Mouse (Mus musculus) cerebellum, adult 2 months (tissue): ENCODE results near the gene Gps1. TPM values are rescaled to one million over a fixed set of nuclear protein-coding genes. Genes with fewer than 3 reads are reported as not detected.
"Not testable (repeated sequence)": the region's sequence is repeated elsewhere in the genome, so short reads cannot be mapped to it uniquely, and the experiment has no call there.

ENCODE experiments used
- DNase-seq, 2 experiments: peaks; one replicate each; pipeline ENCODE4 v3.0.0; 2021
- H3K27ac ChIP-seq: fragments of 200-500 bp; 2 replicates; pipeline ENCODE4 v1.5.1; 2012; ENCODE audit warnings: low read length, control low read depth, inconsistent platforms; ENCODE audit not compliant: insufficient read depth
- H3K27me3 ChIP-seq: fragments of 200-500 bp; 2 replicates; pipeline ENCODE4 v1.6.1; 2012; ENCODE audit warnings: inconsistent platforms, mild to moderate bottlenecking, low read length, moderate library complexity; ENCODE audit not compliant: control insufficient read depth, insufficient read depth
- H3K4me1 ChIP-seq: fragments of 200-500 bp; 2 replicates; pipeline ENCODE4 v1.6.1; 2011; ENCODE audit warnings: low read length; ENCODE audit not compliant: control insufficient read depth, insufficient read depth
- H3K4me3 ChIP-seq: fragments of 200-500 bp; replicated peaks from 2 replicates; pipeline ENCODE3; 2011; ENCODE audit warnings: mild to moderate bottlenecking, low read depth, low read length, control low read depth; ENCODE audit not compliant: insufficient read depth
- CTCF ChIP-seq: fragments of 200-500 bp; IDR thresholded peaks from 2 replicates; pipeline ENCODE4 v1.5.1; 2011; ENCODE audit warnings: low read depth, mild to moderate bottlenecking, control low read depth, low read length, moderate library complexity, borderline replicate concordance; ENCODE audit not compliant: insufficient read depth
- POLR2A ChIP-seq: fragments of 200-500 bp; IDR thresholded peaks from 2 replicates; pipeline ENCODE4 v1.6.1; 2011; ENCODE audit warnings: low read length, control low read depth, borderline replicate concordance; ENCODE audit not compliant: insufficient read depth
- WGBS: fragments of 180-500 bp; shearing (Covaris S2); methylation state at CpG from one replicate; pipeline ENCODE4 v1.1.7; 2018; 5-methylcytosine and 5-hydroxymethylcytosine counted together
- polyA plus RNA-seq: library from polyadenylated mRNA; depleted of rRNA; stranded (reverse); fragments of >200 nt; gene quantifications from 2 replicates; pipeline ENCODE4 v1.2.3, GENCODE M21; 2012

The Gps1 gene
- polyA plus RNA-seq, 1 experiment = 238 TPM

DNA sequence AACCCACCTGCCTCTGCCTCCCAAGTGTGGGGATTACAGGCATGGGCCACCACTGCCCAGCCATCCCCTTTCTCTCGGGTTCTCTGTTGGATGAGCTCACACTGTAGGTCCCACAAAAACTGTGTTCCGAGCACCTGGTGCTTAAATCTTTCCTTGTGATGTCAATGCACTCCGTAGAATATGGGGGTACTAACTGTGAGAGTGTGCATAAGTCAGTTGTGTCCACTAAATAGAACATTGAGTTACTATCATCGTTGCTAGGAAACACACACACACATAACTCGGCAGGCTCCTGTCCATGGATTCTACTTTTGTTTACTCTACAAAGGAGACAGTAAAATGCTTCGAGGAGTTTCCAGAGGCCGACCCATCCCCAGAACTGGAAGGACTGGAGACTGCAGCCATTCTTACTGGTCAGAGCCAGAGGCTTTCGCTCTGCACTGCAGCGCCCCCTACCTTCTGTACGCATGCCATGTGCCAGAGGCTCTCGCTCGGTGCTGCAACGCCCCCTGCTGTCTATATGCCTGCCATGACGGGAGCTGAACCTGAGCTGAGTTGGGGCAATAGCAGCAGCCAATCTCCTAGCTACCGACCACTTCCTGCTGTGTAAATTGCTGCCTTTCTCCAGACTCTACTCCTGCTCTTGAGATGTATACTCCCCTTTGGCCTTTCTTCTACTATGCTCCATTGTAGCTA lies 8.2 kb upstream of the Gps1 start:
- H3K4me3 ChIP-seq = no peak overlapping the region
- TF ChIP-seq CTCF = peak; percentile 100
- TF ChIP-seq POLR2A = no peak
- H3K27me3 ChIP-seq = no peaks in the 10 kb centered on the region
- 18% methylated on average over 15 of the region's 15 CpGs for WGBS
- no peak overlapping the region for H3K27ac ChIP-seq
- no peaks in the 10 kb centered on the region for H3K4me1 ChIP-seq
- peak; percentile 90 to 96 for DNase-seq

DNA sequence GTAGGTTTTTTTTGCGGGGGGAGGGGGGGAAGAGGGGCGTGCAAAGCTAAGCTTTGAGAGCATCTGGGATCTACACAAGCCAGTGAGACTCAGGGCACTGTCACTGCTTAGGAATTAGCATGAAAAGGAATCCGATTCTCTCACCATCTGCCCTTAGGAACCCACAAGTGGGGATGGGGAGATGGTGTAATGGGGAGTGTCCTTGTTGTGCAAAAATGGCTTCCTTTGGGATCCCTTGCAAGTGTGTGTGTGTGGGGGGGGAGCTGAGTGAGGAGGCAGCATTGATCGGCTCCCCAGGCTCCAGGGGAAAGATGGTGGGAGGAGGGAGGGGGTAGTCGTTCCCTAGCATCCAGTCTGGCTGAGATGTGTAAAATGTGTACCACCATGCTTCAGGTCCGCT lies 6.9 kb upstream of the Gps1 start:
- Histone ChIP-seq H3K27me3 (no peaks in the 10 kb centered on the region), H3K4me1 (no peaks in the 10 kb centered on the region), H3K4me3 (no peak overlapping the region), H3K27ac (no peak overlapping the region)
- TF ChIP-seq POLR2A (no peak), CTCF (no peak)
- 11% methylated on average over 6 of the region's 6 CpGs for WGBS
- no peak for DNase-seq

DNA sequence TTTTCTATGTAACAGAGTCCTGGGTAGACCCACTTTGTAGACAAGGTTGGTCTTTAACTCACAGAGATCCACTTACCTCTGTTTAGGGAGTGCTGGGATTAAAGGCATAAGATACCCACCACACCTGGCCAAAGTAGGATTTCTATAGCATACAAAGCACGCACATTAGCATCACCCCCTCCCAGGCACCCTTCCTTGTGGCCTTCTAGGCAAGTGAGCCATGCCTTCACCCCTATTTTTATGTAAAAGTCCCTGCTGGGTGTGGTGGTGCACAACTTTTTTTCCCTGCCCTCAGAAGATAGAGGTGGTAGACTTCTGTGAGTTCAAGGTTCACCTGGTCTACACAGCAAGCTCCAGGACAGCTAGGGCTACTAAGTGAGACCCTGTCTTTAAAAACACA lies 4.2 kb upstream of the Gps1 start:
- WGBS = 84% methylated on average over 1 of the region's 1 CpGs
- no peak for TF ChIP-seq POLR2A
- H3K27me3 ChIP-seq = no peaks in the 10 kb centered on the region
- DNase-seq = no peak
- H3K4me1 ChIP-seq = peaks cover 12% of the 10 kb centered on the region
- H3K4me3 ChIP-seq = no peak overlapping the region
- H3K27ac ChIP-seq = no peak overlapping the region

DNA sequence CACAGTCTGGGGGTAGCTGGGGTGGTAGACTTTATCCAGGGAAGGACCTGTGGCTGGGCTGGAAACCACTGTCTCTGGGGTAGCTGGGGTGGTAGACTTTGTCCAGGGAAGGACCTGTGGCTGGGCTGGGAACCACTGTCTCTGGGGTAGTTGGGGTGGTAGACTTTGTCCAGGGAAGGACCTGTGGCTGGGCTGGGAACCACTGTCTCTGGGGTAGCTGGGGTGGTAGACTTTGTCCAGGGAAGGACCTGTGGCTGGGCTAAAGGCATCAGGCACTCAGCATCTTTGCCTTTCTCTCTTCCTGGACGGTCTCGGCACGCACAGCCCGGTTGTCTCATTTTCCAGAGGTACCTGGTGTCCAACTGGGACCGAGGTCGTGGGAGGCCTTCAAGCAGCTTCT lies 2.7 kb upstream of the Gps1 start:
- H3K4me1 ChIP-seq = peaks cover 21% of the 10 kb centered on the region
- WGBS = 95% methylated on average over 6 of the region's 6 CpGs

DNA sequence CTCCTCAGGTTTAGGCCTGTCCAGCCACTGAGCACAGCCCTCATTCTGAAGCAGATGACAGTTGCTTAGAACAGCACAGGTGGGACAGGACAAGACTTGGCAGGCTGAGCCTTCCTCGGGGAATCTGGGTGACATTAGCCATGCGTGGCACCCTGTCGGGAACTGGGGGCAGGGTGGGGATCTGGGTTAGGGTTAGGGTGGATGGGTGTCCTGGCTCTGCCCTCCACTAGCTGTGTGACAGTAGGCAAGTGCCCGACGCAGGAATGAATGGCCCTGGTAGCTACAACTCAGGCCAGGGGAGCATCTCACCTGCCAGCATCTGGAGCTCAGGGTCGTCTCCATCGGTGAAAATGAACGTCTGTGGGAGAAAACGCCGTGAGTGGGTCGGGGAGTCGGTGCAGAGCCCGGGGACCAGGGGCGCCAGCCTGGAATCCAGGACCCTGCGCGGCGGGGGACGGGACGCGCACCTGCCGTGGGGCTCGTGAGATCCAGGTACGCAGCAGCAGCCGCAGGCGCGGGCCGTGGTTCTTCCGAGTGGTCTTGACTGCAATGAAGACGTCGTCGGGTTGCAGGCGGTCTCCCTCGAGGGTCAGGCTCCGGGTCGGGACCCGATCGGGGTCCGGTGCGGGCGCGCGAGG lies 527 bp upstream of the Gps1 start:
- H3K27ac ChIP-seq = peak overlapping the region; percentile 91
- no peaks in the 10 kb centered on the region for H3K27me3 ChIP-seq
- H3K4me1 ChIP-seq = peaks cover 21% of the 10 kb centered on the region
- under 1% methylated on average over 42 of the region's 42 CpGs for WGBS
- peak overlapping the region; percentile 77 for H3K4me3 ChIP-seq
- TF ChIP-seq POLR2A (no peak), CTCF (no peak)
- peak; percentile 54 to 55 for DNase-seq

More for the DNA sequence above, 2.7 kb upstream of the Gps1 start:
- not testable (repeated sequence) for H3K27me3 ChIP-seq, H3K4me3 ChIP-seq, DNase-seq, H3K27ac ChIP-seq

DNA sequence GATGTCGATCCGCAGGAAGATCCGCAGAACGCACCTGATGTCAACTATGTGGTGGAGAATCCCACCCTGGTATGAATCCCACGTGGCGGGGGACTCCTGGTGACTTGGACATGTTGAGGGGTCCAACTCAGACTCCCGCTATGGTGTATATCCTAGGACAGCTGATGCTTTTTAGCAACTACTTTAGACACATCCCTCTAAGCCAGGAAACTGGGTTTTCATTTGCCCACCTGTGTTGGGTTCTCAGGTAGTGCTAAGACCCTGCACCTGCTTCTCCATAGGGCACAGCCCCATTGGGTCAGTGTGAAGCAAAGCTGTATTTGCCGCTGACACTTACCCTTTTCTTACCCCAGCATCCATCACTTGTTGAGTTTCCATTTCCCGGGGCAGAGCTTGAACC lies 1.1 kb downstream of the Gps1 start:
- peak in 1 of 2 experiments; percentile 19 for DNase-seq
- peaks cover 21% of the 10 kb centered on the region for H3K4me1 ChIP-seq
- no peaks in the 10 kb centered on the region for H3K27me3 ChIP-seq
- H3K4me3 ChIP-seq = peak overlapping the region; percentile 77
- 30% methylated on average over 9 of the region's 9 CpGs for WGBS
- no peak overlapping the region for H3K27ac ChIP-seq
- TF ChIP-seq POLR2A = no peak
- no peak for TF ChIP-seq CTCF

DNA sequence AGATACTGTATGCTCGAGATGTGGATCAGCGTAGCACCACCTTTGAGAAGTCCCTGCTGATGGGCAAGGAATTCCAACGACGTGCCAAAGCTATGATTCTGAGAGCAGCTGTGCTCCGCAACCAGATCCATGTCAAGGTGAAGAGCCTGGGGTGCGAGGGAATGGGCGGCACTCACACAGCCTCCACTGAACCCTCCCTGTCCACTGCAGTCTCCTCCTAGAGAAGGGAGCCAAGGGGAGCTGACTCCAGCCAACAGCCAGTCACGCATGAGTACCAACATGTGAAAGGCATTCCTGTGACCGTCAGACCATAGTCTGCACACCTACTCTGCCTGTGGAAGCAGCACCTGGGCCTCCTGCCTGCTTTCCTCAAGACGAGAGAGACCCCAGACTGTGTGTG lies 4.4 kb downstream of the Gps1 start:
- not testable (repeated sequence) for H3K27me3 ChIP-seq, H3K27ac ChIP-seq, H3K4me3 ChIP-seq, DNase-seq
- 63% methylated on average over 10 of the region's 10 CpGs for WGBS
- 0 out of 2 replicates have a peak, but pooled peaks cover 10% of the 10 kb centered on the region for H3K4me1 ChIP-seq

DNA sequence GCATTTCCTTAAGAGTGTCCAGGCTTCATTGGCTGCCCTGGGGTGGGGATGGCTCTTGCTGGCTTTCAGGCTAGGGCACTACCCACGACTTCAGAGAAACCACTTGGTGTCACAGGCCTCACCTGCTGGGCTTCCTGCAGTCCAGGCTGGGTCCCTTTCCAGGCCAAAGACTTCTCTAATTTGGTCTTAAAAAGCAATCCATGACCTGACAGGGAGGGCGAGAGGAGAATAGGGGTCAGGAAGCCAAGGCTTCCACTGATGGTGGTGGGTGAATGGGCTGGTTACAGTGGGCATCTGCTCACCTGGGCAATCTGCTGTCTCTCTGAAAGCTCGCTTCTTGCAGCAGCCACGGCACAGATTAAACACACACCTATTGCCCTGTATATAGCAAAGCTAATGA lies 5.3 kb downstream of the Gps1 start:
- H3K27me3 ChIP-seq = no peaks in the 10 kb centered on the region
- WGBS = 77% methylated on average over 4 of the region's 4 CpGs
- H3K4me3 ChIP-seq = no peak overlapping the region
- 0 out of 2 replicates have a peak, but pooled peaks cover 10% of the 10 kb centered on the region for H3K4me1 ChIP-seq
- DNase-seq = no peak
- TF ChIP-seq CTCF (no peak), POLR2A (no peak)
- no peak overlapping the region for H3K27ac ChIP-seq
